Mouse (Mus musculus): ENCODE data around the gene Traf2. TPM values are rescaled to one million over a fixed set of nuclear protein-coding genes. Genes with fewer than 3 reads are reported as not detected.

Gene Traf2
- total RNA-seq, 1 experiment = 9.1 TPM

DNA sequence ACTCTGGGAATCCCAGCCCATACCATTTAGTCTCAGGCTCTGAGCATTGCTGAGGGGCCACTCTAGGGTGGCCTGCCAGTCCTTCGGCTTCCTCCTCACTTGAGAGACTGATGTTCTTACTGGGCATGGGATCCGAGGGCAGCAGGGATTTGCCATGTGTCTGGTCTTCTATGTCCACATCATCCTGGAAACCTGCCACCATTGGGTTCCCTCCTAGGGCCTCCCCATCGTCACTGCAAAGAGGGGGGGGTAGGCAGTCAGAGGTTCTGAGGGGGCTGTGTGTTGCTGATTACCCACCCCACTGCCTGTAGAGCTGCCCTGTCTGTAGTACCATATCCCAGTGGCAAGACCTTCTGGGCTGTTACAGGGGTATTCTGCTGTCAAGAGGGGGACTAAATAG is 38.9 kb upstream of the Traf2 start:
- Histone ChIP-seq H3K4me3 (ENCODE audit: insufficient read depth in 1 of 2, low read depth in 1 of 2, low read length in 2 of 2, poor library complexity in 1 of 2, severe bottlenecking in 1 of 2) (no peak overlapping the region), H3K9ac (ENCODE audit: insufficient read depth, low read depth, low read length, poor library complexity, severe bottlenecking) (no peak overlapping the region), H3K36me3 (ENCODE audit: control insufficient read depth, insufficient read depth, low read length, poor library complexity, severe bottlenecking) (peaks cover 30% of the 10 kb centered on the region; the same call in 1 of the 2 replicates), H3K4me1 (ENCODE audit: control insufficient read depth in 2 of 2, insufficient read depth in 2 of 2, low read length in 2 of 2, poor library complexity in 1 of 2) (peaks cover 0 to 11% of the 10 kb centered on the region in 2 experiments; a peak in 1 of 4 replicates), H3K27ac (ENCODE audit: insufficient read depth, low read depth, low read length, poor library complexity, severe bottlenecking) (no peak overlapping the region), H3K9me3 (ENCODE audit: control insufficient read depth, insufficient read depth, low read depth, low read length) (no peaks in the 10 kb centered on the region)
- TF ChIP-seq HCFC1 (IDR thresholded peaks at IDR 0.05; ENCODE audit: borderline replicate concordance, insufficient read depth, low read length) = no peak
- TF ChIP-seq ZNF384 (IDR thresholded peaks at IDR 0.05; ENCODE audit: low read depth, low read length) = no peak
- no peak for TF ChIP-seq MAFK (IDR thresholded peaks at IDR 0.05; ENCODE audit: insufficient read depth, low read depth, low read length)
- TF ChIP-seq CHD2 (IDR thresholded peaks at IDR 0.05; ENCODE audit: low read depth, low read length) = no peak
- TF ChIP-seq ZC3H11A (IDR thresholded peaks at IDR 0.05; ENCODE audit: borderline replicate concordance, low read depth, low read length) = no peak
- in situ Hi-C loops (cut with MboI; ENCODE audit: low sequenced_read_pairs in 2 of 2, unreplicated experiment in 2 of 2) = no loop called here
- no peak for DNase-seq (ENCODE audit: low read depth, low spot score)

DNA sequence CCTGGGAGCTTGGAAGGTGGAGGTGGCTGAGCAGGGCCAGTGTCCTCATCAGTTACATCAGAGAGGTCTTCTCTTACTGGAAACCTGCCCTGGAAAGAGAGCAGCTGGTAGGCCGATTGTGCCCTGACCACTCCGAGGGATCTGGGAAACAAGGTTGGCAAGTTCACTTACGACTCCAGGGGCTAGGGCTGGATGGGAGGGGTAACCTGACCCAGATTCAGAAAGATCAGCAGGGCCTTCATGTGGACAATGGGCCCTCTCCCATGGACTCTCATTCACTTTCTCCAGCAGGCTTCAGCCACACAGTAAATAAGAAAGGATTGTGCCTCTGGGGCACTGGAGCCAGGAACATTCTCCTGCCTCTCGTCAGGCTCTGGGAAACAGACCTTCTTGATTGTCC is 38.1 kb upstream of the Traf2 start:
- H3K9ac ChIP-seq (ENCODE audit: insufficient read depth, low read depth, low read length, poor library complexity, severe bottlenecking) = no peak overlapping the region
- in situ Hi-C loops (cut with MboI; ENCODE audit: low sequenced_read_pairs in 2 of 2, unreplicated experiment in 2 of 2) = no loop called here
- peaks cover 30% of the 10 kb centered on the region; the same call in 1 of the 2 replicates for H3K36me3 ChIP-seq (ENCODE audit: control insufficient read depth, insufficient read depth, low read length, poor library complexity, severe bottlenecking)
- H3K4me1 ChIP-seq (ENCODE audit: control insufficient read depth in 2 of 2, insufficient read depth in 2 of 2, low read length in 2 of 2, poor library complexity in 1 of 2) = peaks cover 0 to 11% of the 10 kb centered on the region in 2 experiments; a peak in 1 of 4 replicates
- H3K9me3 ChIP-seq (ENCODE audit: control insufficient read depth, insufficient read depth, low read depth, low read length) = no peaks in the 10 kb centered on the region
- H3K27ac ChIP-seq (ENCODE audit: insufficient read depth, low read depth, low read length, poor library complexity, severe bottlenecking) = no peak overlapping the region
- TF ChIP-seq HCFC1 (IDR thresholded peaks at IDR 0.05; ENCODE audit: borderline replicate concordance, insufficient read depth, low read length) (no peak), ZNF384 (IDR thresholded peaks at IDR 0.05; ENCODE audit: low read depth, low read length) (no peak), ZC3H11A (IDR thresholded peaks at IDR 0.05; ENCODE audit: borderline replicate concordance, low read depth, low read length) (no peak), MAFK (IDR thresholded peaks at IDR 0.05; ENCODE audit: insufficient read depth, low read depth, low read length) (no peak), CHD2 (IDR thresholded peaks at IDR 0.05; ENCODE audit: low read depth, low read length) (no peak)
- DNase-seq (ENCODE audit: low read depth, low spot score) = no peak
- no peak overlapping the region for H3K4me3 ChIP-seq (ENCODE audit: insufficient read depth in 1 of 2, low read depth in 1 of 2, low read length in 2 of 2, poor library complexity in 1 of 2, severe bottlenecking in 1 of 2)

DNA sequence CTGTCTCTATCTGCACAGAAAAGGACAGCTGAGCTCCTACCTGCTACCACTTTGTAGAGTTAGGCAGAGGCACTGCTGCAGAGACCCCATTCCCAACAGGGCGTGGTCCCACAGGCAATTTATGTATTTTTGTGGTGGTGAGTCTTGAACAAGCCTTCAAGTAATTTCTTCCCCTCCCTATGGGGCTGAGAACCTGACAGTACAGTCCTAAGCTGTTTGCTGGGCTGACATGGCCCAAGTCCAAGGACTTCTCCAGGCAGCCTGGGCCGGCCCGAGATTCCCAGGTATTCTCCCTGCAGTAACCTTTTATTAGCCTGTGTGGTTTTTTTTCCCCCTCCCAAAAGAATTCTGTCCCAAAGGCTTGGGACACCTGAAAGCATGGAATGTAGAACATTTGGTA is 37.4 kb upstream of the Traf2 start:
- no peak for TF ChIP-seq ZNF384 (IDR thresholded peaks at IDR 0.05; ENCODE audit: low read depth, low read length)
- no peak for TF ChIP-seq CHD2 (IDR thresholded peaks at IDR 0.05; ENCODE audit: low read depth, low read length)
- H3K9me3 ChIP-seq (ENCODE audit: control insufficient read depth, insufficient read depth, low read depth, low read length) = no peaks in the 10 kb centered on the region
- DNase-seq (ENCODE audit: low read depth, low spot score) = no peak
- peaks cover 30% of the 10 kb centered on the region; the same call in 1 of the 2 replicates for H3K36me3 ChIP-seq (ENCODE audit: control insufficient read depth, insufficient read depth, low read length, poor library complexity, severe bottlenecking)
- H3K27ac ChIP-seq (ENCODE audit: insufficient read depth, low read depth, low read length, poor library complexity, severe bottlenecking) = no peak overlapping the region
- peaks cover 0 to 11% of the 10 kb centered on the region in 2 experiments; a peak in 2 of 4 replicates for H3K4me1 ChIP-seq (ENCODE audit: control insufficient read depth in 2 of 2, insufficient read depth in 2 of 2, low read length in 2 of 2, poor library complexity in 1 of 2)
- H3K4me3 ChIP-seq (ENCODE audit: insufficient read depth in 1 of 2, low read depth in 1 of 2, low read length in 2 of 2, poor library complexity in 1 of 2, severe bottlenecking in 1 of 2) = no peak overlapping the region
- in situ Hi-C loops (cut with MboI; ENCODE audit: low sequenced_read_pairs in 2 of 2, unreplicated experiment in 2 of 2) = no loop called here
- H3K9ac ChIP-seq (ENCODE audit: insufficient read depth, low read depth, low read length, poor library complexity, severe bottlenecking) = no peak overlapping the region

DNA sequence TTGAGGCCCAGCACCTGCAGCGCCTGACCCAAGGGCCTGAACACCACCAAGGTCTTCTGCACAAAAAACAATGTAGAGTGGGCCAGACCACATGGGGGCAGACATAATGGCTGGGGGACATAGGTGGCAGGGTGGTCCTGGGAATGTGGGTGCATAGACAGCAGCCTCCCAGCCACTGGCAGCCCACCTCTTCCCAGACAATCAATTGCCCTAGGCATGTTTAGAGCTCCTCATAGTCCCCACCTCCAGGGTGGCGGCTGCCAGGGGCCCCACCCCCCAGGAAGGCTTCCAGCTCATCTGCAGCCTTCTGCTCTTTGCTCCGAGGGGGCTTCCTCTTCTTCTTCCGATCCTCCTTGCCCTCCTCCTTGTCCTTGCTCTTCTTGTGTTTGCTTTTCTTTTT is 36.8 kb upstream of the Traf2 start:
- no peak overlapping the region for H3K9ac ChIP-seq (ENCODE audit: insufficient read depth, low read depth, low read length, poor library complexity, severe bottlenecking)
- no peaks in the 10 kb centered on the region for H3K9me3 ChIP-seq (ENCODE audit: control insufficient read depth, insufficient read depth, low read depth, low read length)
- DNase-seq (ENCODE audit: low read depth, low spot score) = no peak
- in situ Hi-C loops (cut with MboI; ENCODE audit: low sequenced_read_pairs in 2 of 2, unreplicated experiment in 2 of 2) = no loop called here
- peaks cover 30% of the 10 kb centered on the region; the same call in 1 of the 2 replicates for H3K36me3 ChIP-seq (ENCODE audit: control insufficient read depth, insufficient read depth, low read length, poor library complexity, severe bottlenecking)
- peaks cover 0 to 14% of the 10 kb centered on the region in 2 experiments; a peak in 2 of 4 replicates for H3K4me1 ChIP-seq (ENCODE audit: control insufficient read depth in 2 of 2, insufficient read depth in 2 of 2, low read length in 2 of 2, poor library complexity in 1 of 2)
- no peak for TF ChIP-seq CHD2 (IDR thresholded peaks at IDR 0.05; ENCODE audit: low read depth, low read length)
- TF ChIP-seq ZNF384 (IDR thresholded peaks at IDR 0.05; ENCODE audit: low read depth, low read length) = no peak
- no peak for TF ChIP-seq ZC3H11A (IDR thresholded peaks at IDR 0.05; ENCODE audit: borderline replicate concordance, low read depth, low read length)
- TF ChIP-seq MAFK (IDR thresholded peaks at IDR 0.05; ENCODE audit: insufficient read depth, low read depth, low read length) = no peak
- TF ChIP-seq HCFC1 (IDR thresholded peaks at IDR 0.05; ENCODE audit: borderline replicate concordance, insufficient read depth, low read length) = no peak
- H3K4me3 ChIP-seq (ENCODE audit: insufficient read depth in 1 of 2, low read depth in 1 of 2, low read length in 2 of 2, poor library complexity in 1 of 2, severe bottlenecking in 1 of 2) = no peak overlapping the region
- no peak overlapping the region for H3K27ac ChIP-seq (ENCODE audit: insufficient read depth, low read depth, low read length, poor library complexity, severe bottlenecking)

DNA sequence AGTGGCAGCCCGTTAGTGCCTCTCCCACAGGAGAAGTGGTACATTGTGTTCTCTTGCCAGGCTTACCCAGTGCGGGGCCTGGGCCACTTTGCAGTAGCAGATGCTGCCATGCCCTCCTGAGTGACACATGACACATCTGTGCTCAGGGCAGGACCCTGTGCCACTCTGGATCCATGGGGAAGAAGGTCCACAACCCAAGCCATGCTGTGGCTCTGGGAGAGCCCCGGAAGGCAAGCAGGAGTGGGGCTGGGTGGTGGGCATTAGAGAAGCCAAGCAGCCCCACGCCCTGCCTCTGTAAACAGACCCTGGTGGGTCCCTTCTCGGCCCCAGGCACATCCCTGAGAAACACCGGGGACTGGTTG is 36.4 kb upstream of the Traf2 start:
- H3K9me3 ChIP-seq (ENCODE audit: control insufficient read depth, insufficient read depth, low read depth, low read length) = no peaks in the 10 kb centered on the region
- DNase-seq (ENCODE audit: low read depth, low spot score) = no peak
- no peak overlapping the region for H3K4me3 ChIP-seq (ENCODE audit: insufficient read depth in 1 of 2, low read depth in 1 of 2, low read length in 2 of 2, poor library complexity in 1 of 2, severe bottlenecking in 1 of 2)
- TF ChIP-seq ZC3H11A (IDR thresholded peaks at IDR 0.05; ENCODE audit: borderline replicate concordance, low read depth, low read length) (no peak), MAFK (IDR thresholded peaks at IDR 0.05; ENCODE audit: insufficient read depth, low read depth, low read length) (no peak), HCFC1 (IDR thresholded peaks at IDR 0.05; ENCODE audit: borderline replicate concordance, insufficient read depth, low read length) (no peak), CHD2 (IDR thresholded peaks at IDR 0.05; ENCODE audit: low read depth, low read length) (no peak), ZNF384 (IDR thresholded peaks at IDR 0.05; ENCODE audit: low read depth, low read length) (no peak)
- H3K27ac ChIP-seq (ENCODE audit: insufficient read depth, low read depth, low read length, poor library complexity, severe bottlenecking) = no peak overlapping the region
- H3K9ac ChIP-seq (ENCODE audit: insufficient read depth, low read depth, low read length, poor library complexity, severe bottlenecking) = no peak overlapping the region
- in situ Hi-C loops (cut with MboI; ENCODE audit: low sequenced_read_pairs in 2 of 2, unreplicated experiment in 2 of 2) = no loop called here
- H3K4me1 ChIP-seq (ENCODE audit: control insufficient read depth in 2 of 2, insufficient read depth in 2 of 2, low read length in 2 of 2, poor library complexity in 1 of 2) = peaks cover 0 to 18% of the 10 kb centered on the region in 2 experiments; a peak in 2 of 4 replicates
- peaks cover 27% of the 10 kb centered on the region; the same call in 1 of the 2 replicates for H3K36me3 ChIP-seq (ENCODE audit: control insufficient read depth, insufficient read depth, low read length, poor library complexity, severe bottlenecking)
